Mouse (Mus musculus) embryonic facial prominence, embryonic 12.5 days (tissue): ENCODE results near the gene Ubqlnl. TPM values are rescaled to one million over a fixed set of nuclear protein-coding genes. Genes with fewer than 3 reads are reported as not detected.

ENCODE experiments used
- ATAC-seq: fragments of 200-750 bp; cut with Nextera tagmentation; 2 replicates; pipeline ENCODE4 v1.8.0; 2017; ENCODE audit not compliant: insufficient number of reproducible peaks, insufficient read depth, low FRiP score, low TSS enrichment
- H3K27ac ChIP-seq: fragments of 300-500 bp; sonication (generic); 2 replicates; pipeline ENCODE4 v1.5.1; 2016; ENCODE audit warnings: mild to moderate bottlenecking
- H3K27me3 ChIP-seq: fragments of 300-500 bp; sonication (generic); 2 replicates; pipeline ENCODE4 v1.6.1; 2016; ENCODE audit warnings: mild to moderate bottlenecking, moderate library complexity
- H3K36me3 ChIP-seq: fragments of 300-500 bp; sonication (generic); 2 replicates; pipeline ENCODE4 v1.6.1; 2016; ENCODE audit warnings: mild to moderate bottlenecking
- H3K4me1 ChIP-seq: fragments of 300-500 bp; sonication (generic); 2 replicates; pipeline ENCODE4 v1.6.1; 2016
- H3K4me2 ChIP-seq: fragments of 300-500 bp; sonication (generic); replicated peaks from 2 replicates; pipeline ENCODE4 v1.6.1; 2016; ENCODE audit warnings: mild to moderate bottlenecking, moderate library complexity
- H3K4me3 ChIP-seq: fragments of 300-500 bp; sonication (generic); 2 replicates; pipeline ENCODE4 v1.5.1; 2016; ENCODE audit warnings: mild to moderate bottlenecking
- H3K9ac ChIP-seq: fragments of 300-500 bp; sonication (generic); 2 replicates; pipeline ENCODE4 v1.6.1; 2016; ENCODE audit warnings: mild to moderate bottlenecking, moderate library complexity
- H3K9me3 ChIP-seq: fragments of 300-500 bp; sonication (generic); 2 replicates; pipeline ENCODE4 v1.6.1; 2016; ENCODE audit warnings: mild to moderate bottlenecking, moderate library complexity
- WGBS: fragments of 180-500 bp; shearing (Covaris S2); methylation state at CpG from one replicate; pipeline ENCODE4 v1.1.7; 2016; 5-methylcytosine and 5-hydroxymethylcytosine counted together
- polyA plus RNA-seq: library from polyadenylated mRNA; unstranded; fragments of >200 nt; fragmentation: Nextera tagmentation; extraction: Ambion mirVana; gene quantifications from 2 replicates; pipeline ENCODE4 v1.2.1, GENCODE M21; 2016

The Ubqlnl gene
- not detected in 2 replicates for polyA plus RNA-seq

- 87% methylated on average over 2 of the region's 2 CpGs for WGBS
- Histone ChIP-seq H3K4me1 (no peaks in the 10 kb centered on the region), H3K27me3 (no peaks in the 10 kb centered on the region), H3K27ac (no peak within 1 kb of the TSS), H3K4me2 (no peak within 1 kb of the TSS), H3K9me3 (no peaks in the 10 kb centered on the region), H3K4me3 (no peak within 1 kb of the TSS), H3K36me3 (no peaks in the 10 kb centered on the region), H3K9ac (no peak within 1 kb of the TSS)
- no peak for ATAC-seq
Measured at GRCm38 (mm10) chr7:104150456-104150855, at the start of gene Ubqlnl. Gene Ubqlnl, minus strand, starts transcription at chr7:104150556.

DNA sequence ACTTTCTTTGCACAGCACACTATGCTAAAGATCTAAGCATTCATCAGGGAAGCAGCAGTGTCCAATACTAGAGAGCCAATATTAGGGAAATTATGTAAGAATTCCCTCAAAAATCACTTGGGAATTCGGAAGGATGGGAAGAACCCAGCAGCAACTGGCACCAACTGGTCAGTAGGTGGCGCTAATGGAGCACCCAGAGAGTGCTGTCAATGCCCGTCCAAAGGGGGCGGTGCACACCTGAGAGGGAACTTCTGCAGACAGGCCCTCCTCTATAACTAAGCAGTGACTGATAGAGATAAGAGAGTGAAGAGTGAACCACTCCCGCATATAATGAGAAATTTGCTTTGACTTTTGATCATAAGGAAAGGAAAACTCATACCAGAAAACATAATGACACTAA is 49.5 kb upstream of the Ubqlnl start:
- ATAC-seq, result no peak
- no peaks in the 10 kb centered on the region for H3K9me3 ChIP-seq
- no peak overlapping the region for H3K4me2 ChIP-seq
- no peak overlapping the region for H3K9ac ChIP-seq
- H3K36me3 ChIP-seq, result no peaks in the 10 kb centered on the region
- H3K27ac ChIP-seq, result no peak overlapping the region
- WGBS, result 8% methylated on average over 5 of the region's 5 CpGs
- no peaks in the 10 kb centered on the region for H3K27me3 ChIP-seq
- H3K4me3 ChIP-seq, result no peak overlapping the region
- H3K4me1 ChIP-seq, result no peaks in the 10 kb centered on the region

DNA sequence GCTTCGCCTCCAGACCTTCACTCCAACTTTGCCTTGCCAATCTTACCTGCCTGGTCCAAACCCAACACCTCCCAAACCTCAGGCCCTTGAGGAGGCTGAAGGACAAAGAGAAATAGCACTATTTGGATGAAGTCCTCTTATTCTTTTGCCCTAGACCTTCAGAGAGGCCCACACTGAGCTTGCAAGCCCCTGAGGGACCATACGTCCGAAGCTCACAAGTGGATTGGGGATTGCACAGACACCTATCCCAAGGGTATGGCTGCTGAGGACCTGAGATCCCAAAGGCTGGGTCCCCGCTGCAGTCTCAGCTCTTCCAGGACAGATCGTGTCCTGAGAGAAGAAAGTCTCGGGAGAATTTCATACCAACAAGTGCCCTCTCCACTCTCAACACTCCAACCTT is 45.5 kb upstream of the Ubqlnl start, which contains the start of gene Olfr649:
Gene Olfr649, minus strand, starts transcription at position 101 of the 400 bp plus-strand sequence.
- H3K27me3 ChIP-seq, result no peaks in the 10 kb centered on the region
- no peaks in the 10 kb centered on the region for H3K36me3 ChIP-seq
- H3K9ac ChIP-seq, result no peak within 1 kb of the TSS
- no peaks in the 10 kb centered on the region for H3K4me1 ChIP-seq
- no peak within 1 kb of the TSS for H3K27ac ChIP-seq
- WGBS, result 78% methylated on average over 6 of the region's 6 CpGs
- no peak within 1 kb of the TSS for H3K4me3 ChIP-seq
- H3K9me3 ChIP-seq, result no peaks in the 10 kb centered on the region
- H3K4me2 ChIP-seq, result no peak within 1 kb of the TSS
- no peak for ATAC-seq

DNA sequence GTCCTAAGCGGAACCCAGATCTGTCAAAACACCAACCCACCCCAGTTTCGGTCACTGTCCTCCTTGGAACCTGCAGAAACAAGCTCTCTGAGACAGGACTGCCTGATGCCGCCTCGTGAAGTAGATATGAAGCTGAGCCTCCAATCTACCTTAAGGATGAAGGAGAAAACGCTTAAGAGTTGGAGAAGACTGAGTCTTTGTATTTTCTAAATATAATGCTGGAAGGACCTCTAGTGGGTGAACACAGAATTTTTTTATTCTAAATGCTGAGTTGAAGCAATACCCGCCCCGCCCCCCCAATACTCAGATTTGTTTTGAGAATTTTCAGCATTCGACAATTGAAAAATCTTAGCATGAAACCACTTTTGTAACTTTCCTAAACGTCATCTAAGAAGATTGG is 40.9 kb upstream of the Ubqlnl start:
- Histone ChIP-seq H3K9ac (no peak overlapping the region), H3K4me1 (no peaks in the 10 kb centered on the region), H3K27me3 (no peaks in the 10 kb centered on the region), H3K27ac (no peak overlapping the region), H3K36me3 (no peaks in the 10 kb centered on the region), H3K4me3 (no peak overlapping the region), H3K9me3 (no peaks in the 10 kb centered on the region), H3K4me2 (no peak overlapping the region)
- 58% methylated on average over 9 of the region's 9 CpGs for WGBS
- ATAC-seq, result no peak

DNA sequence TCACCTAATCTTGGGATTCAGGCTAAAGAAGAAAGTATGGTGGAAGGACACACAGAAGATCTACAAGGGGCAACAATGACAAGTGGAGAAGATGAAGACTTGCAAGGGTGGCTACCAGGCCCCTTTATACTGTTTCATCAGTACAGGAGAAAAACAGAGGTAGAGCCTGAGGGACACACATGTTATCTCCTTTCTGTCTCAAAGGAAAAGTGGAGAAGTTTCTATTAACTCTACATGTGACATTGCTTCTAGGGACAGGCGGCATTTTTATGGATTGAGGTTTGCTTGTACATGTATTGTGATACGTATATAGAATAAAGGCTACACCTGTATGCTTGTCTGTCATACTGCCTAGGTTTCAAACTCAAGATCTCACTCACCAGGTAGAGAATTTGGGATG is 32.9 kb upstream of the Ubqlnl start, which contains the start of gene Olfr648:
Gene Olfr648, minus strand, starts transcription at position 101 of the 400 bp plus-strand sequence.
- Histone ChIP-seq H3K9me3 (no peaks in the 10 kb centered on the region), H3K9ac (no peak within 1 kb of the TSS), H3K4me1 (no peaks in the 10 kb centered on the region), H3K4me3 (no peak within 1 kb of the TSS), H3K27ac (no peak within 1 kb of the TSS), H3K36me3 (no peaks in the 10 kb centered on the region), H3K27me3 (no peaks in the 10 kb centered on the region), H3K4me2 (no peak within 1 kb of the TSS)
- no peak for ATAC-seq
- WGBS, result 92% methylated on average over 2 of the region's 2 CpGs

GRCm38 (mm10) chr7:104179074-104179473 is 28.7 kb upstream of the Ubqlnl start:
- Histone ChIP-seq H3K27me3 (no peaks in the 10 kb centered on the region), H3K4me3 (no peak overlapping the region), H3K36me3 (no peaks in the 10 kb centered on the region), H3K4me2 (no peak overlapping the region), H3K4me1 (no peaks in the 10 kb centered on the region), H3K27ac (no peak overlapping the region), H3K9ac (no peak overlapping the region), H3K9me3 (no peaks in the 10 kb centered on the region)
- WGBS, result 89% methylated on average over 1 of the region's 1 CpGs
- no peak for ATAC-seq

- Histone ChIP-seq H3K4me1 (no peaks in the 10 kb centered on the region), H3K9ac (no peak overlapping the region), H3K4me3 (no peak overlapping the region), H3K27me3 (no peaks in the 10 kb centered on the region), H3K4me2 (no peak overlapping the region), H3K36me3 (no peaks in the 10 kb centered on the region), H3K27ac (no peak overlapping the region), H3K9me3 (no peaks in the 10 kb centered on the region)
- 77% methylated on average over 5 of the region's 5 CpGs for WGBS
- ATAC-seq, result no peak
Measured at GRCm38 (mm10) chr7:104178422-104179054, 28.2 kb upstream of the Ubqlnl start.

DNA sequence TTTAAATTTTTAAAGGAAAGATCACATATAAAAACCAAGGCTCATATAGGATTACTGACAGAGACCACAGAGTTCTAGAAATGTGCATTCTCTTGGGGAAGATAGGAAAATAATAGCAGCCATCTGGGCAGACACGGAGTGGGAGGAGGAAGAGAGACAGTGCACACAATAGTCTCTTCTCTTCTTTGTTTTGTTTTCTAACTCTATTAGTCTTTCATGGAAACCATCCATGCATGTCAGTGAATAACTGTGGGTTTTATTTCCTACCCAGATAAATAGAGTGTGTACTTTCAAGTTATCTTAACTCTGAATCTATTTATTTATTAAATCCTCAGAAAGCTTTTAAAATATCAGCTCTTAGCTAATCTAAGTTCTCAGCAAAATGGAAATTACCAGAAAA is 24.7 kb upstream of the Ubqlnl start:
- Histone ChIP-seq H3K27ac (no peak overlapping the region), H3K4me3 (no peak overlapping the region), H3K27me3 (no peaks in the 10 kb centered on the region), H3K4me1 (no peaks in the 10 kb centered on the region), H3K9ac (no peak overlapping the region), H3K36me3 (no peaks in the 10 kb centered on the region), H3K4me2 (no peak overlapping the region), H3K9me3 (no peaks in the 10 kb centered on the region)
- no peak for ATAC-seq
- WGBS, result 35% methylated on average over 1 of the region's 1 CpGs

DNA sequence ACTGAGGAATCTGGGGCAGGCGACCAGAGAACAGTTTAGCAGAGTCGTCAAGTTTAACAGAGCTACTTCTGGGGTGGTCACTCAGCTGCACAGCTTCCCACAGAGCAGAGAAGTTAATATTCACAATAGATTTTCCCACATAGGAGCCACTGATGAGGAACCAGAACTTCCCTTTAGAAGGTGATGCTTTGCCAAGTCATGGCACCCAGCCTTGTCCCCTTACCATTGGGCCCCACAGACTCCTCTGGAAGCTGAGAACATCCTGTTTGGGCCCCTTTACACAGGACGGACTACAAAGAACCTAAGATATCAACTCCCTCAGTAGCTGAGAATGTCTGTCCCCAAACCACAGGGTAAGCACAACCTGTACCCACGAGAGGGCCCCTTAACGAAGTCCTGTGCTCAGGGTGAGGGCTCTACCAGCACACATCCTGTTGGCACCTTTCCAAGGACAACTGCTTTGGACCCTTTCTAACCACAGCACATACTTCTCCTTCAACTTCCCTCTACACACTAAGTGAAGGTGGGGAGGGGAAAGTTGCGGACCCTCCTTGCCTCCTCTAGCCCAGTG is 19.4 kb upstream of the Ubqlnl start:
- H3K9ac ChIP-seq, result no peak overlapping the region
- no peak for ATAC-seq
- no peak overlapping the region for H3K4me2 ChIP-seq
- WGBS, result 80% methylated on average over 6 of the region's 6 CpGs
- no peaks in the 10 kb centered on the region for H3K4me1 ChIP-seq
- H3K36me3 ChIP-seq, result no peaks in the 10 kb centered on the region
- H3K27ac ChIP-seq, result no peak overlapping the region
- no peak overlapping the region for H3K4me3 ChIP-seq
- no peaks in the 10 kb centered on the region for H3K9me3 ChIP-seq
- H3K27me3 ChIP-seq, result no peaks in the 10 kb centered on the region

DNA sequence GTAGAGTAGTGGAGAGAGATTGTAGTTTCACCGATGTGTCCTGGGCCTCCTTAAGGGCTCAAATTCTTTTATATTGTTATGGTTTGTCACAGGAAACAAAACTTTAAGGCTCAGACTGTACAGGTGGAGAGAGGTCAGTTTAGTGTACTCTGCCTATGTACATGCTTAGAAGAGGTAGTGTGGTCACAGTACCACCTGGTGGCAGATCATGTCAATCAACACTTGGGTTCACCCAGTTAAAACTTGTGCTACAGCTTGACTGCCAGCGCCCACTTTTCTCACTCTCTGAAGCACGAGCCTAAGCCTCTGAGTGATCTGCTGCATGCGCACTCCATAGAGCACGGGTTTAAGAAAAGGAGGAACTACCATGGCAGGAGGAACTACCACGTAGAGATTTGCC is 16.7 kb upstream of the Ubqlnl start:
- Histone ChIP-seq H3K4me2 (no peak overlapping the region), H3K4me1 (no peaks in the 10 kb centered on the region), H3K9ac (no peak overlapping the region), H3K36me3 (no peaks in the 10 kb centered on the region), H3K27me3 (no peaks in the 10 kb centered on the region), H3K4me3 (no peak overlapping the region), H3K9me3 (no peaks in the 10 kb centered on the region), H3K27ac (no peak overlapping the region)
- ATAC-seq, result no peak
- WGBS, result 81% methylated on average over 6 of the region's 6 CpGs

DNA sequence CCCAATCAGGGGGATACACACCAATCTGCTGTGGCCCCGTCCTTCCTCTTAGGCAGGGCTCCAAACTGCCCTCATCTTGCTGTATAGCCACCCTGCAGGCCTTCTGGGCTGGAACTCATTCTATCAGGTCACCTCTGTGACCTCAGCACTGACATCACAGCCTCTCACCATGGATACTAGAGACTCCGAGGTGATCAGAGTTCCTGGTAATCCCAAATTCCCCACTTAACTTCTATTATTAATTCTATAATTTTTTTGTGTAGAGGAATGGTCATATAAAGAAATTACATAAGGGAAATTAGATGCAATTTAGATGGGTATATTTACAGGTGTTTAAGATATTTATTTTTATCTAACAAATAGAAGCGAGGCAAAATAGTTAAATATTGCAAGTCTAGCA is 7.2 kb downstream of the Ubqlnl start, which contains the start of gene Ubqln3:
Gene Ubqln3, minus strand, starts transcription at position 101 of the 400 bp plus-strand sequence.
- Histone ChIP-seq H3K9me3 (no peaks in the 10 kb centered on the region), H3K27me3 (no peaks in the 10 kb centered on the region), H3K27ac (no peak within 1 kb of the TSS), H3K4me2 (no peak within 1 kb of the TSS), H3K9ac (no peak within 1 kb of the TSS), H3K36me3 (no peaks in the 10 kb centered on the region), H3K4me3 (no peak within 1 kb of the TSS), H3K4me1 (no peaks in the 10 kb centered on the region)
- WGBS, result 84% methylated on average over 3 of the region's 3 CpGs
- ATAC-seq, result no peak

DNA sequence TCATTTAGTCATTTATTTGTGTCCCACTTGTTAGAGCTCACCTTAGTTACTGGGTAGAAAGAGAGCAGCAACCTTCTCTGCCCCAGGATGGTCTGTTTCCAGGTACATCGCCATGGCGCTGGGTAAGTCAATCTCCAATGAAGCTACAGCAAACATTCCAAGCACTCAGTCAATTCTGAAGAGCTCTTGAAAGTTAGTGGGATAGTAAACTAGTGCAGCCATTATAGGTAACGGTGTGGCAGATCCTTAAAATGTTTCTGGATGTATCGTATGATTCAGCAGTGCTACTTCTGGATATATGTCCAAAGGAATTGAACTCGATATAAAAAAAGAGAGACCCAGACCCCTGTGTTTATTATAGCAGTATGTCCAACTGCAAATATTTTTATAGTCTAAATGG is 13.1 kb downstream of the Ubqlnl start, which contains the start of gene Olfr643:
Gene Olfr643, minus strand, starts transcription at position 101 of the 400 bp plus-strand sequence.
- H3K4me2 ChIP-seq, result no peak within 1 kb of the TSS

More for the DNA sequence above, 13.1 kb downstream of the Ubqlnl start, which contains the start of gene Olfr643:
- Histone ChIP-seq H3K27me3 (no peaks in the 10 kb centered on the region), H3K36me3 (no peaks in the 10 kb centered on the region), H3K9ac (no peak within 1 kb of the TSS), H3K9me3 (no peaks in the 10 kb centered on the region), H3K27ac (no peak within 1 kb of the TSS), H3K4me1 (no peaks in the 10 kb centered on the region), H3K4me3 (no peak within 1 kb of the TSS)
- whole genome bisulfite sequencing, result 86% methylated on average over 5 of the region's 5 CpGs
- no peak for ATAC-seq
